Mouse (Mus musculus) small intestine, adult 2 months (tissue): ENCODE data around the gene Gm10645.

Experiments used
- CTCF ChIP-seq: fragments of 200-500 bp; IDR thresholded peaks from 2 replicates; pipeline ENCODE4 v1.5.1; 2012; ENCODE audit warnings: low read depth, mild to moderate bottlenecking, control low read depth, inconsistent platforms, low read length, moderate library complexity, mixed read lengths; ENCODE audit not compliant: insufficient replicate concordance, insufficient read length; ENCODE audit errors: extremely low read depth
- POLR2A ChIP-seq: fragments of 200-500 bp; IDR thresholded peaks from 2 replicates; pipeline ENCODE4 v1.6.1; 2012; ENCODE audit warnings: low read depth, mild to moderate bottlenecking, control low read depth, inconsistent platforms, low read length, moderate library complexity

DNA sequence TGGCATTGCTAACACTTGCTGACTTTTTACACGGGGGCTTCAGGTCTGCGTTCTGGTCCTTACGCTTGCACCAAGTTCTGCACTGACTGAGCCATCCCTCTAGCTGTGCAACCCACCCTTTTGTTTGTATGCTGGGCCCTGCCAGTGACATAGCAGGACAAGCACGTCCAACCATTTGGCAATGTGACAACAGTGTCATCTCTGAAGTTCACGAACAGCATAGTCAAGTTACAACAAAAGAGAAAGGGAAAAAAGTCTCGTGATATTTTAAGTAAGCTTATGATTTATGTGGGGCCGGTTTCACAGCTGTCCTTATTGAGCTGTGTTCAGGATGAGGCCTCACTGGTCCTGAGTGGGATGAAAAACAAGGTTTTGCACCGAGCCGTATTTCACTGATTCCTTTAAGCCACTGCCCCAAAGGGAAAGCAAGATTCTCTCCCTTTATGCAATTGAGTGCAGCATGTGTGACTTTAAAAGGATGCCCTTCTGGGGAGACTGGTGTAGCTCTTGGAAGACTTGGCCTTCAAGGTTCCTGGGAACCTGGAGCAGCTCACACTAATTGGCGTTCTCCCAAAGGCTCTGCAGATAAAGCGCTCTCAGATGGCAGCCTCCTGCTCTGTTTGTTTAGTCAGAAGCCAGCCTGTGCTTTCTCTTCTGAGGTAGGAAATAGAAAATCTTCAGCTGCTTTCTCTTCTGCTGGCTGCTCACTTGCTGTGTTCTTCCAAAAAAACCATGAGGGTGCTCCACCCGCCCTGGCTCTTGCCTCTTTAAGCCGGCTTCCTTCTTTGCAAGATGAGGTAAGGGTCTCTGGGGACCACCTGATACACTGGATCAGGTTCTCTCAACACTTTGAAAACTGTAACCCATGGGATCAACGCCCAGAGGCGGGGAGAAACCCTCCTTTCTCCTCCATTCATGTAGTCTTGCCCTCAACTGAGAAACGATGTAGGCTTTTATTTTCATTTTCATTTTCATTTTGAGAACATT, 34.5 kb upstream of the Gm10645 start:
- no peak for TF ChIP-seq CTCF
- no peak for TF ChIP-seq POLR2A
